Mouse (Mus musculus) embryonic fibroblast, embryonic 13.5 days (primary cell): ENCODE measurements at regions not wholly inside any gene's neighbourhood (a gene's known extent, or its start where the extent isn't known, plus 50 kb on each side); places are given as distances from the start of the nearest gene placed in this dataset.

Experiments
- H3K27ac ChIP-seq: 2 replicates; pipeline ENCODE4 v1.5.1; 2012; ENCODE audit warnings: low read length, control low read depth, inconsistent platforms; ENCODE audit not compliant: insufficient read depth
- H3K4me1 ChIP-seq: 2 replicates; pipeline ENCODE4 v1.6.1; 2011; ENCODE audit warnings: low read length; ENCODE audit not compliant: control insufficient read depth, insufficient read depth
- H3K4me3 ChIP-seq: 2 replicates; pipeline ENCODE4 v1.5.1; 2011; ENCODE audit warnings: mild to moderate bottlenecking, control low read depth, low read length; ENCODE audit not compliant: insufficient read depth
- CTCF ChIP-seq: IDR thresholded peaks from 2 replicates; pipeline ENCODE4 v1.5.1; 2011; ENCODE audit warnings: mild to moderate bottlenecking, control low read depth, low read length, moderate library complexity, borderline replicate concordance; ENCODE audit not compliant: insufficient read depth
- POLR2A ChIP-seq: IDR thresholded peaks from 2 replicates; pipeline ENCODE4 v1.6.1; 2011; ENCODE audit warnings: low read depth, mild to moderate bottlenecking, control low read depth, low read length, moderate library complexity

DNA sequence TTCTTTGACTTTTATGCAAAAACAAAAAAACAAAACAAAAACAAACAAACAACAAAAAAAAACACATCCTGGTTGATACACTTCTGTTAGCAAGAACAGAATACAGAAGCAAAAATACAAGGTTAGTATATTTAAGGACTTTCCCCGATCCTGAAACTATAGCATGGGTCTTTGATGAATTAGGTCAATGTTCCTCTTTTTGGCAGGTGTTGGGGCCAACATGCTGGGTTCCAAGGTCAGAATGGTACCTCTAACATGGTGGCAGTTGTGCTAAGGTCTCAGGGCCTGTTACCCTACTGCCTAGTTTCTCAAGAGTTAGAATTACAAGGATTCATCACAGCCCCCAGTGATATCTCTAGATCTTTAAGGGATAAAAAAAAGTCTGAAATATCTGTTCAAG lies 289.7 kb downstream of the Tns1 start:
- TF ChIP-seq POLR2A: no peak
- TF ChIP-seq CTCF: no peak
- H3K27ac ChIP-seq: no peak overlapping the region
- 0 out of 2 replicates have a peak, but pooled peaks cover 2% of the 10 kb centered on the region for H3K4me1 ChIP-seq
- no peak overlapping the region for H3K4me3 ChIP-seq

DNA sequence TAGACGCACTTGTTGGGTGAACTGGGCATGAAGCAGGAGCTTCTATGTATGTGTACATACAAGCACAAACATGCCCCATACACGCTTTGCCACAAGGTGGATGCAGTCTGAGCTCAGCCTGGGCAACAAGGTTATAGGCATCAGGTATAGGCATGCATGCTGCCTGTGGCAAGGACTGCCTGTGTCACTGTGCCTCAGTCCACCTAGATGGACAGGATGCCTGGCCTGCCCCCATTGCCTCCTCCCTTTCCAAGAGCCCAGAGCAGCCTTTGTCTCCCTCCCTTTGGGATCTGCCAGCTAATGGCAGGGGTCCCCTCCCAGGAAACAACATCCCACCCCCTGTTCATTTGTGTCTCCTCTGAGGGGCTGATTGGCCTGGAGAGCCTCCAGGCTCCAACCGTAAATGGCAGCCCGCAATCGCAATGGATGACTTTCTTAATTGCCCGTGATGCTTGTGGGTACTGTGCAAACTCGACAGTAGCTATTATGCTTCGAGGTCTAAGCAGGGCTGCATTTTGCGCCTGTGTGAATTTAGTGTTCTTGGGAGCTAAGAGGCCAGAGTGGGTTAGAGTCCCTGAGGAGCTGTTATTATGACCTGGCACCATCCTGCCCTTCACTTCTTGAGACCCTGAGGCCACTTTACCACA lies 293.6 kb downstream of the Tns1 start:
- Histone ChIP-seq H3K27ac (no peak overlapping the region), H3K4me1 (no peaks in the 10 kb centered on the region), H3K4me3 (no peak overlapping the region)
- no peak for TF ChIP-seq CTCF
- no peak for TF ChIP-seq POLR2A

DNA sequence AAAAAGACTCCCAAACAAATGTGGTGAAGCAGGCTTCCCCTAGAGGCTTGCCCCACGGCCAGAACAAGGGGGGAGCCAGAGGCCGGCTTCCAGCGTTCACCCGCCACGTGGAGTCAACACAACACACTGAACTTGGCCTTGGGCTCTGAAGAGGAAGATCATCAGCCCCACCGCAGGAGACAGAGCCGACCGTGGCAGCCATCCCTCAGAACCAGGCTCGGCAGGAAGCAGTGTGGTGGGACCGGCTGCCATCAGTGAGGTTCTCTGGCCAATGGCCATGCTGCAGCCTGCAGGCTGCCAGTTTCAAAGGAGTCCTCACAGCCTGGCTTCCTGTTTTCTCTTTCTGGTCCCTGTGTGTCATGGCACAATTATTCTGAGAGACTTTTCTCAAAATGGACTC lies 295.3 kb downstream of the Tns1 start:
- TF ChIP-seq CTCF: no peak
- no peak for TF ChIP-seq POLR2A
- Histone ChIP-seq H3K27ac (no peak overlapping the region), H3K4me1 (no peaks in the 10 kb centered on the region), H3K4me3 (no peak overlapping the region)

DNA sequence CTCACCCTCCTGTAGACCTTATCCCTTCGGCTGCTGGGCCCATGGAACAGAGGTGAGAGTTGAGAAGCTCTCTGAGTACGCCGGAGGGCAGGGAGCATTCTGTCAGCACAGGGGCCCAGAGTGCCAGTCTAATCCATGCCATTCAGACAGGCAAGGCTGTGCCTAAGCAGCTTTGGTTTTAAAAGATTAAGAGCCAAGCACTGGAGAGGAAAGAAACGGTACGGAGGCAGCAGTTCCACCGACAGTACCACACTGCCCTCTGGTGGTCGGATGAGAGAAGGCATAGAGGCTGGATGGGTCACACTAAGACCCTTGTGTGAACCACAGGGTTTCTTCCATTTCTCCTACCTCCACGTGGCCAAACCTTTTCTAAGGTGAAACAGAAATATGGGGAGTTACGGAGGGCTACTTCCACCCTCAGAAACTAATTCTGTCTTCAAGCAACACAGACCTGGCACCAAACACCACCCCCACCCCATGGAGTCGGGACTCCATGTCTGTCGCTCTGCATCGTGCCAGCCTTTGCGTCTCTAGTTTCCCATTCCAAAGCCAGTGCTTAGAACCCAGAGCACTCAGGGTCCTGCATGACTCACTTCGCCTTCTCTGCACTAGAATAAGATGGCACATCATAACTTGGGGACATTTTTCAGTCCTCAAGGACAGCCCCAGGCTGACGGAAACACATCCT lies 297.9 kb downstream of the Tns1 start:
- H3K4me3 ChIP-seq: no peak overlapping the region
- TF ChIP-seq CTCF (peak; percentile 97), POLR2A (no peak)
- no peaks in the 10 kb centered on the region for H3K4me1 ChIP-seq
- H3K27ac ChIP-seq: no peak overlapping the region

DNA sequence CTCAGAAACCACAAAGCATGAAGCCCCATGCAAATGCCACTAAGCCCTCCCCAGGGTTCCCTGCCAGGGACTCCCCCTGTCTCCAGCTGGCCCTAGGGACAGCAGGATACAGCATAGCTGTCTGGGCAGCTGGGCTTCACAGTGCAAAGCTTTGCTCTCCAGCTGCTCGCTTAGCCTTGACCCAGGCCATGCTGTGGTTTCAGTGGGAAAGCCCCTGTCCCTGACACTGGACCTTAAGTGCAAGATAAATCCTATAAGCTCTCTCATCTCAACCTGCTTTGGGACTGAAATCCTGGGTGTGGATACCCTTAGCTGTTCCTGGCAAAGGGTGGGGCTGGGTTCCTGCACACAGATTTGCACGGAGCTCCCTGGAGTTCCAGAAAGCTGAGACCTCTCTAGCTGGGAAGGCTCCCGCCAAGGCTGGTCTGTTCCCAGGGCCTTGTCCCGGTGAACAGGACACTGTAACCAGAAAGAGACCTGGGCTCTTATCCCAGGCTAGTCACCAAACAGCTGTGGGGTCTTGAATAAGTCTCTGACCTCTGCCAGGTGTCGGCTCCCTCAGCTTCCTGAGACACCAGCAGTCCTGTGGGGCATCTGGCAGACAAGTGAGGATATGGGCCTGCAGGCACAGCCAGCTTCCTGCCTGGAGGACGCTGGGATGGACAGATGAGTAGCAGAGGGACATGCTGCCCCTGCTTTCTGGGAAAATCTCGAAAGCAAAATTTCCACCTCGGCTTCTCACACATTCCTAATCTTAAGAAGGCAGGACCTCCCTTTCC lies 299.7 kb downstream of the Tns1 start:
- TF ChIP-seq CTCF (no peak), POLR2A (no peak)
- Histone ChIP-seq H3K4me1 (no peaks in the 10 kb centered on the region), H3K27ac (no peak overlapping the region), H3K4me3 (no peak overlapping the region)

DNA sequence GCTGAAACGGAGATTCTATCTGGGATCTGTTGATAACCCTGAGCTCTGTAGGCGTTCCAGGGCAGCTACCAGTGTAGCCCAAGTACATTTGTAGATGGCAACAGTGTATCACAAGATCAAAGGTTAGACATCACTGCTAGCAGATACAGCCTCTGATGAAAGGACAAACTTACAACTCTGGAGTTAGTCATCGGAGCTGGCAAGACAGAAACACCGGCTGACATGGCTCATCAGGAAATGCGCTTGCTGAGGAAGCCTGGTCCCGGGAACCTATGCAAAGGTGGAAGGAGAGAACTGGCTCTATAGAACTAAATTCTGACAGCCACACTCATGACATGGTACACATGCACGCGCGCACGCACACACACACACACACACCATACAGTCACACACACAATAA lies 300.5 kb downstream of the Tns1 start:
- no peaks in the 10 kb centered on the region for H3K4me1 ChIP-seq
- H3K27ac ChIP-seq: no peak overlapping the region
- H3K4me3 ChIP-seq: no peak overlapping the region
- TF ChIP-seq CTCF (no peak), POLR2A (no peak)

DNA sequence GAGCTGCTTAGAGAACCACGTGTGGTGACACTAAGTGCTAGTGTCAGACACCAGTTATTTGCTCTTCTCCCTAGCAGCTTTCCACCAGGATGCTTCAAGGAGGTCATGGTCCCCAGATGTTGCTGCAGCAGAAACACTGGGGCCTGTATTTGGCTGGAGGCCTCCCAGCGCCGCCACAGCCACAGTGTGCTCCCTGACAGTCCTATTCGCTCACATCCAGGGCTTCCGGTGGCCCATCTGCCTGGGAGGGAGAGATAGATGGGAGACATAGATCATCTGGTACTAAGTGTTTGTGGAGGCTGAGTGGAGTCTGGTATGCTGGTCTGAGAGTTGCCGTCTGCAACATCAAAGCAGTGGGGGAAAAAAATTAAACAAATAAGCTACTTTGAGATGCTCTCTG lies 301.6 kb downstream of the Tns1 start:
- no peak for TF ChIP-seq POLR2A
- TF ChIP-seq CTCF: no peak
- Histone ChIP-seq H3K4me3 (no peak overlapping the region), H3K27ac (no peak overlapping the region), H3K4me1 (no peaks in the 10 kb centered on the region)

DNA sequence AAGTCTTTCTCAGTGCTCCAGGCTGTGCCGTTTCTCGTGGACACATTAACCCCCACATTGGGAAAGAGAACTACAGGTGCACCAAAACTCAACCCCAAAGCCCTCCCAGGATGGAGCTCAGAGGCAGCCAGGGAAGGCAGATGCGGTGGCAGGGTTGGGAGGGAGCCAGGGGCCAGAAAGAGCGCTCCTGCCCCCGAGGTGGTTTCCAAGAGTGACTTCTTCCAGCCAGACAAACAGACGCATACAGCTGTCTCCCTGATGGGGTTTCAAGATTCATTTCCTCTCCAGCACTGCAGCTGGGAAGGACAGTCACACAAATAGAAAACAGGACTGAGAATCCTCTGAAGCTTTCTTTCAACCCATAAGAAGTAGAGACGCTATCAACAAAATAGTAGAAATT lies 303.5 kb downstream of the Tns1 start:
- TF ChIP-seq POLR2A: no peak
- no peak for TF ChIP-seq CTCF
- no peaks in the 10 kb centered on the region for H3K4me1 ChIP-seq
- H3K27ac ChIP-seq: no peak overlapping the region
- H3K4me3 ChIP-seq: no peak overlapping the region

DNA sequence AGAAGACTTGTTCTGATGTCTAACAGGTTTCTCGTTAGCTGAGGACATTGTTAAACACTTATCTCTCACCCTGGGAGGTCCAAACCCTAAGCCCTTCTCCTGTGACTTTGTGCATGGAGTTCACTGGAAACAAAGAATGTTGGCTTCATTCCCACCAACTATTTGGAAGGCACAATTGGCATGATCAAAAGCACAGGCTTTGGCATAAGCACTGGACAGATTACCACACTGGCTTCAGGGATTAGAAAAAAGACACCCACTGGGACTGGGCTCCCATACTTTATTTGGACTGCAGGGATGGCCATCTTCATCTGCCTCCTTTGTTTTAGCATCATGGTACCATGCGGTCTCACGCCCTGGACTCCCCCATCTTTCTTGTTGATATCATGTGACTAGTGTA lies 317.0 kb downstream of the Tns1 start:
- Histone ChIP-seq H3K4me3 (no peak overlapping the region), H3K4me1 (no peaks in the 10 kb centered on the region), H3K27ac (no peak overlapping the region)
- no peak for TF ChIP-seq CTCF
- TF ChIP-seq POLR2A: no peak

DNA sequence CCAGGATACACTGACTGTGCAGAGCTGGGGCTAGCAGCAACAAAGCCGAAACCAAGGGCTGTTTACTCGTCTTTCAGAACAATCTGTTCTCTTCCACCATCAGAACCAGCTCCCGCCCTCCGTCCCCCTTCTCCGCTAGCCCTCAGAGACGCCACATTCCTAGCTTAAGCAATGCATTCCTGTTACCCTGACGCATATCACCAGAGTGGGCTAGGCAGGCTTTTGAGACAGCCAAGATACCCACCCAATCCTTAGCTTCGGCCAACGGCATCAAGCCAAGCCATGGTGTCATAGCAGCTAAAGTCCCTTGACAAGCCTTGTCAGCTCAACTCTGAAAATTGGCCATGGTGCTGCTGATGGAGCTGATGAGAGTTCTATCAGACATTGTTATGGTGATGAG lies 319.1 kb downstream of the Tns1 start:
- Histone ChIP-seq H3K4me3 (no peak overlapping the region), H3K4me1 (no peaks in the 10 kb centered on the region), H3K27ac (no peak overlapping the region)
- TF ChIP-seq POLR2A: no peak
- TF ChIP-seq CTCF: no peak
